ENCODE assay signal across 8 mouse cellular contexts in the genomic region with DNA sequence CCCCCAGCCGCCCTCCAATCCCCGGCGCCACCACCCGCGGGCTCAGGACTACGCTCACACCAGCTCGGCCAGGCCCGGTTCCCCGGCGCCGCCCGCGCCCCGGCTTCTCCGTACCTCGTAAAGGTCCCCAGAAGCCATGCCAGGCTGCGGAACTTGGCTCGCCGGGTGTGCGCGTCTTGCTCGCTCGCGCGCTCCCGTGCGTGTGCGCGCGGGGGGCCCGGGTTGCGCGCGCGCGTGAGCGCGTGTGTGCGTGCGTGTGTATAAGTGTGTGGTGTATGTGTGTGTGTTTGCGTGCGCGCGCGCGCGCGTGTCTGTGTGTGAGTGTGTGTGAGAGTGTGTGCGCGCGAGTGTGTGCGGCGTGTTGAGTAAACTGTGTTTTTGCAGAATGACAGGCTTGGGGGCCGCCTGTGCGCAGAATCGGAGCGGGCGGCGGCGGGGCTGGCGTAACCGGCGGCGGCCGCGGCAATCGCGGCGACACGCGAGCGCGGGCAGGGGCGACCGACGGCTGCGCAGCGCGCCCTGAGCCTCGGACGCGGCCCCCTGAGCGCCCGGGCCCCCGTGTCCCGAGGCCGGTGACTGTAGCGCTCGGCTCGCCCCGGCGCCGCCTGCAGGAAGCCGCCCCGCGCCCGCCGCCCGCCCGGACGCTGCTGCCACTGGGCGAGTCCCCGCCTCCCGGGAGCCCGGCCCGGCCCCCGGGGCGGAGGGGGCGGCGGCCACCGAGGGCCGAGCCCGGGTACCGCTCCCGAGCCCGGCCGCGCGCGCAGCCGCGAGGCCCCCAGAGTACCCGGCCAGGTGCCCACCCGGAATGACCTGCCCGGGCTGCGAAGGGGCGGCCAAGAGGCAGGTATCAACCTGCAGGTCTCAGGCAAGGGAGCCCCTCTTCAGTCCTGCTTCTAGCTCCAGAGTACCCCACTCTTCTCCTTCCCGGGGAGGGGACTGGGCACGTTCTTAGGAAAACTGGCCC. TPM values are rescaled to one million over a fixed set of nuclear protein-coding genes. Genes with fewer than 3 reads are reported as not detected.
A peak's percentile ranks its signal among the peaks of the same experiment; 100 is the strongest.
DNase-seq lines count a peak whose midpoint lies in the region; ATAC-seq and TF ChIP-seq lines count a peak whose summit lies in the region.

Cdyl2 (minus strand) TSS at position 308 of the 964 bp plus-strand sequence.

- peak within 1 kb of the TSS; percentile 85 for H3K4me2 ChIP-seq in intestine, postnatal 0 days (replicated peaks; ENCODE audit: low read depth)

- H3K27ac ChIP-seq in intestine, postnatal 0 days (ENCODE audit: low read depth, low read length) = peak within 1 kb of the TSS; percentile 66
- peak within 1 kb of the TSS; percentile 91 for H3K27ac ChIP-seq in midbrain, embryonic 10.5 days (replicated peaks)

- DNase-seq in adrenal gland, postnatal 10 days = peak; percentile 88
- peak; percentile 63 for DNase-seq in embryo, embryonic 11.5 days (ENCODE audit: low read depth, low spot score)
- DNase-seq in left cerebral cortex, postnatal 36 days (ENCODE audit: low spot score in 2 of 2) = peak; percentile 86 to 87
- DNase-seq in midbrain, embryonic 10.5 days (ENCODE audit: low spot score) = peak; percentile 81
- peak; percentile 78 to 90 for DNase-seq in right cerebral cortex, postnatal 36 days (ENCODE audit: low spot score in 2 of 2)
- no peak for DNase-seq in MN1 (ENCODE audit: low spot score)

- intact Hi-C loops in left cerebral cortex, postnatal 36 days (cut with DNase I) = loop anchor here (1.0 to 5.0 kb wide), 3 partner anchors 61 to 129 kb away; no protein-coding TSS in a partner anchor

- under 1% methylated on average over 87 of the region's 129 CpGs for WGBS in intestine, postnatal 0 days
- WGBS in midbrain, embryonic 10.5 days = under 1% methylated on average over 129 of the region's 129 CpGs

- peak; percentile 63 for ATAC-seq in granulocyte monocyte progenitor cell, adult 5-6 weeks (replicated peaks; ENCODE audit: poor library complexity, severe bottlenecking)
- ATAC-seq in intestine, postnatal 0 days = peak; percentile 83

- no peaks in the 10 kb centered on the region for H3K4me1 ChIP-seq in intestine, postnatal 0 days (replicated peaks; ENCODE audit: control insufficient read depth, insufficient read depth, low read length)
- peaks cover 15% of the 10 kb centered on the region for H3K4me1 ChIP-seq in midbrain, embryonic 10.5 days

- H3K9ac ChIP-seq in intestine, postnatal 0 days (ENCODE audit: low read depth, low read length) = peak within 1 kb of the TSS; percentile 68

- TF ChIP-seq CTCF in intestine, postnatal 0 days (IDR thresholded peaks at IDR 0.05; ENCODE audit: low read depth) = no peak

- H3K36me3 ChIP-seq in intestine, postnatal 0 days (ENCODE audit: control insufficient read depth, insufficient read depth) = no peaks in the 10 kb centered on the region
- H3K36me3 ChIP-seq in midbrain, embryonic 10.5 days = peaks cover 8% of the 10 kb centered on the region; the same call in 1 of the 2 replicates

- H3K4me3 ChIP-seq in intestine, postnatal 0 days (ENCODE audit: low read depth, low read length) = peak within 1 kb of the TSS; percentile 84
- peak within 1 kb of the TSS; percentile 83 for H3K4me3 ChIP-seq in midbrain, embryonic 10.5 days

- no peaks in the 10 kb centered on the region for H3K9me3 ChIP-seq in intestine, postnatal 0 days (ENCODE audit: control insufficient read depth)
- peaks cover 11% of the 10 kb centered on the region for H3K9me3 ChIP-seq in midbrain, embryonic 10.5 days (replicated peaks)

- peaks cover 19% of the 10 kb centered on the region; the same call in 1 of the 2 replicates for H3K27me3 ChIP-seq in intestine, postnatal 0 days (replicated peaks; ENCODE audit: control insufficient read depth, insufficient read depth, low read length)
- H3K27me3 ChIP-seq in midbrain, embryonic 10.5 days (ENCODE audit: low read depth, poor library complexity, severe bottlenecking) = peaks cover 35% of the 10 kb centered on the region

RNA-seq across cellular contexts. Expression of gene Cdyl2, which starts in this region (rescaled TPM):
- 1 to 10 TPM; 7.8 to 7.9 TPM for total RNA-seq in adrenal gland, postnatal 10 days (2021)
- total RNA-seq in granulocyte monocyte progenitor cell, adult 5-6 weeks (2014; fragmentation: Nextera tagmentation) = 5.4 TPM in 2 replicates
- total RNA-seq in granulocyte monocyte progenitor cell, adult 5-6 weeks (2017) = 4.4 and 7.0 TPM in 2 replicates
- 2.8 TPM in 2 replicates for polyA plus RNA-seq in intestine, postnatal 0 days (2015; fragmentation: Nextera tagmentation; extraction: Ambion mirVana)
- 10 to 100 TPM; 16.8 to 23.2 TPM for total RNA-seq in left cerebral cortex, postnatal 36 days (2021)
- polyA plus RNA-seq in midbrain, embryonic 10.5 days (2016; fragmentation: Nextera tagmentation; extraction: Ambion mirVana) = 6.3 and 7.0 TPM in 2 replicates
